Mouse (Mus musculus): ENCODE results near the gene Lrp6. TPM values are rescaled to one million over a fixed set of nuclear protein-coding genes. Genes with fewer than 3 reads are reported as not detected.

Lrp6 gene
- polyA plus RNA-seq, 1 experiment from 2014 or later = 37.5 TPM

GRCm38 (mm10) chr6:134509731-134510226 lies 57.0 kb downstream of the Lrp6 start:
- no peak overlapping the region for H3K9ac ChIP-seq
- H3K27ac ChIP-seq = peak overlapping the region; percentile 79
- peak overlapping the region; percentile 34 for H3K4me2 ChIP-seq
- H3K27me3 ChIP-seq = no peaks in the 10 kb centered on the region
- H3K4me3 ChIP-seq (replicated peaks) = peak overlapping the region; percentile 9; the same call in 1 of the 2 replicates
- WGBS = 28% methylated on average over 10 of the region's 10 CpGs
- H3K4me1 ChIP-seq = peaks cover 29% of the 10 kb centered on the region
- ATAC-seq (replicated peaks; ENCODE audit: low FRiP score) = peak; percentile 83
- no peaks in the 10 kb centered on the region for H3K9me3 ChIP-seq (replicated peaks)
- H3K36me3 ChIP-seq = peaks cover 34% of the 10 kb centered on the region

GRCm38 (mm10) chr6:134504866-134505265 lies 61.9 kb downstream of the Lrp6 start:
- ATAC-seq (replicated peaks; ENCODE audit: low FRiP score) = no peak
- H3K27ac ChIP-seq = no peak overlapping the region
- peaks cover 15% of the 10 kb centered on the region; the same call in 1 of the 2 replicates for H3K4me1 ChIP-seq
- H3K27me3 ChIP-seq = no peaks in the 10 kb centered on the region
- 24% methylated on average over 4 of the region's 4 CpGs for WGBS
- peaks cover 48% of the 10 kb centered on the region for H3K36me3 ChIP-seq
- H3K9ac ChIP-seq = no peak overlapping the region
- no peaks in the 10 kb centered on the region for H3K9me3 ChIP-seq (replicated peaks)
- H3K4me2 ChIP-seq = no peak overlapping the region
- H3K4me3 ChIP-seq (replicated peaks) = no peak overlapping the region

GRCm38 (mm10) chr6:134502335-134502734 lies 64.4 kb downstream of the Lrp6 start:
- Histone ChIP-seq H3K36me3 (peaks cover 57% of the 10 kb centered on the region), H3K4me2 (no peak overlapping the region), H3K27ac (peak overlapping the region; percentile 32; the same call in 1 of the 2 replicates), H3K4me1 (peaks cover 19% of the 10 kb centered on the region), H3K4me3 (replicated peaks) (no peak overlapping the region), H3K9me3 (replicated peaks) (no peaks in the 10 kb centered on the region), H3K27me3 (no peaks in the 10 kb centered on the region), H3K9ac (no peak overlapping the region)
- 59% methylated on average over 7 of the region's 7 CpGs for WGBS
- no peak for ATAC-seq (replicated peaks; ENCODE audit: low FRiP score)

DNA sequence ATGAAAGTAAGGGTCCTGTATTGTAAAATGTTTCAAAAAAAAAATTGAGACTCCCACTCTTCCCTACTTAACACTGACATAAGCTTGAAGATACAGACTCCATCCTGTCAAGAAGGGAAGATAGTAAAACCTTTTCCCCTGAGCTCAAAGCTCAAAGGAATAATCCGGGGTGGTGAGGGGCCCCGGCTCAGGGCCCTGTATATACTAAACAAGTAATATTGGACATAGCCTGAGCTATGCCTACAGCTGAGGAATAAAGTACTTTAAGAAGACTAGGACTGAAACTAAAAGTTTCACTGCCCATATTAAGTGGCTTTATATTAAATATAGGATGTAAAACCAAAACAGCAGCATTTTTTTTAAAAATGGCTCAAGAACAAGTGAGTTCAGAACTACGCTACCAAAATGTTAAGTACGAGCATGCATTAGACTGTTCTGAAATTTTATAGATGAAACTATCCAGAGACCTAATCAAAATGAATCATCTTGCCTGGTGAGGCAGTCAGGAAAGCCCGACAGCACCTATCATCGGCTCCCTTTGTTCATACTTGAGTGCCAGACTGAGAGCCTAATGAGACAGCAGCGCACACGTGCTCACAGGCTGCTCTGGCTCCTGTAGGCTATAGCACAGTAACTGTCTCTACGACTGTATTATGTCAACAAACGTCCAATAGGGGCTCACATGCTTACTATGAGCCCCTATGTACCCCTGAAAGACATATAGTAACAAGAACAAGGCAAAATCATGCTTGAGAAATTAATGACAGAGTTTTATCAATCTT lies 66.2 kb downstream of the Lrp6 start:
- Histone ChIP-seq H3K9me3 (replicated peaks) (no peaks in the 10 kb centered on the region), H3K27ac (no peak overlapping the region), H3K27me3 (no peaks in the 10 kb centered on the region), H3K4me2 (no peak overlapping the region), H3K4me3 (replicated peaks) (no peak overlapping the region), H3K36me3 (peaks cover 43% of the 10 kb centered on the region), H3K9ac (no peak overlapping the region), H3K4me1 (peaks cover 19% of the 10 kb centered on the region)
- no peak for ATAC-seq (replicated peaks; ENCODE audit: low FRiP score)
- WGBS = 71% methylated on average over 10 of the region's 10 CpGs

- ATAC-seq (replicated peaks; ENCODE audit: low FRiP score) = no peak
- Histone ChIP-seq H3K27me3 (no peaks in the 10 kb centered on the region), H3K4me1 (peaks cover 15% of the 10 kb centered on the region), H3K9me3 (replicated peaks) (no peaks in the 10 kb centered on the region), H3K4me3 (replicated peaks) (no peak overlapping the region), H3K4me2 (no peak overlapping the region), H3K36me3 (peaks cover 34% of the 10 kb centered on the region), H3K27ac (no peak overlapping the region), H3K9ac (no peak overlapping the region)
- WGBS = 60% methylated on average over 2 of the region's 2 CpGs
Measured at GRCm38 (mm10) chr6:134499089-134499488, 67.7 kb downstream of the Lrp6 start.

DNA sequence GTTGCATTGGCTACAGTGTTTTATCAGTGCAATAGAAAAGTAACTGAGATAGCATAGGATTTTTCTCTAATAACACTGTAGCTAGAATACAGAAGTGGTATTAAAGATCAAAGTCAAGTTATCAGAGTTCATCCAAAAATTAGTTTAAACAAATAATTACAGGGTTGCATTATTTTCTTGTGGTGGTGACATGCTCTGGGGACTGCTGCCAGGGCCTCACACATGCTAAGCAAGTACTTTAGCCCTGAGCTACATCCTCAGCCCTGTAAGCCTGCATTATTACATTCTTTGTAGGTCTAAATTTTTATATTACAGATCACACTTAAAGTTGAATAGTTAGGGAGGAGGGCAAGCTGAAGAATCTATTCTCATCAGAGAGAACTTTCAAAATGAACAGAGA lies 68.2 kb downstream of the Lrp6 start:
- Histone ChIP-seq H3K4me2 (no peak overlapping the region), H3K4me1 (peaks cover 15% of the 10 kb centered on the region), H3K9me3 (replicated peaks) (no peaks in the 10 kb centered on the region), H3K27me3 (no peaks in the 10 kb centered on the region), H3K9ac (no peak overlapping the region), H3K27ac (no peak overlapping the region), H3K36me3 (peaks cover 30% of the 10 kb centered on the region), H3K4me3 (replicated peaks) (no peak overlapping the region)
- no peak for ATAC-seq (replicated peaks; ENCODE audit: low FRiP score)

DNA sequence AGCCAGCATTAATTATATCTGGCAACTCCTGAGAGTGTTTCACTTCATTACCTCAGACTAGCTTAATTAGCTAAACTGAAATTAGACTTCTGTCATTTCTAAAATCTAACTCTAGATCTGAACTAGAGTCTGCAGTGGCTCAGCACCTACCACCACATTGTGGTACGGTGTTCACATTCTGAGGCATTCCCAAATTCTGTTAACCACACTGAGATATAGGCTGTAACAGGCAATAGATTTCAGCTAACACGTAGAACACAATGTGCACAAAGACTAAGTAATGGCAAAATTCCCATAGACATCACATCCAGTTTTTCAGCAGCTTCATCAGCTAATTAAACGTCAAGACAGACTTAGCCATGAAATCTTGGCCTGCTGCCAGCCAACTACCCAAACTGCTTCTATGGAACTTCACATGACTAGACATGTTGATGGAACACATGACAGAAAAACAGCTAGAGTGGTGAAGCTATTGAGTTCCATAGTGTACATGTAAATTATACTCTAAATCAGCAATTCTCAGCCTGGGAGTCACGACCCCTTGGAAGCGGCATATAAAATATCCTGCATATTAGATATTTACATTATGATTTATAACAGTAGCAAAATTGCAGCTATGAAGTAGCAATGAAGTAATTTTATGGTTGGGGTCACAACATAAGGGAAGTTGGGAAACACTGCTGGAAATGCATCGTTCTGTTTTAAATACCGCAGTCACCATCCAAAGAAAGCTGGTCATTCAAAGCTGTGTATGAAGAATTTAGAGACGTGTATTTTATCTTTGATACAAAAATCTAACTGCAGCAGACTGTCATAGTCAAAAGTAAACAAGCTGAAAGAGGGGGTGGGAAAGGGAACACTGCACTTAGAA lies 71.7 kb downstream of the Lrp6 start:
- no peak overlapping the region for H3K9ac ChIP-seq
- WGBS = 69% methylated on average over 8 of the region's 8 CpGs
- H3K4me1 ChIP-seq = peaks cover 7% of the 10 kb centered on the region; the same call in 1 of the 2 replicates
- H3K4me2 ChIP-seq = no peak overlapping the region
- H3K27ac ChIP-seq = no peak overlapping the region
- no peaks in the 10 kb centered on the region for H3K27me3 ChIP-seq
- ATAC-seq (replicated peaks; ENCODE audit: low FRiP score) = 0 out of 2 replicates have a peak, but pooled peaks have one; percentile 25
- H3K4me3 ChIP-seq (replicated peaks) = no peak overlapping the region
- peaks cover 22% of the 10 kb centered on the region for H3K36me3 ChIP-seq
- no peaks in the 10 kb centered on the region for H3K9me3 ChIP-seq (replicated peaks)

DNA sequence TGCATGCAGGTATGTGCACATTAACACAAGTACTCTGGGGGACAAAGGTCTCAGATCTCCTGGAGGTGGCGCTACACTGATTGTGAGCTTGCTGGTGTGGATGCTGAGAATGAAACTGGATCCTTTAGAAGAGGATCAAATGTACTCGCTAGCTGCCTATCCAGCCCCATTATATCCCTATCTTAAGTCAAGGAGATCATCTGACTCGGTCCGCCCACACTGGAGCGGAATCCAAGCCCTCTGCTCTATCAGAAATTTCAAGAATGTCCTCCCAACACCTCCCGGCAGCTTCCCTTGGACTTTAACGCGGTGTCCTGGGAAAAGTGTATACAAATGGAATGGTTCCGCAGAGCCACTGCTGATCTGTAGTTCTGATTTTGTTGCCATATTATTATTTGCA lies 77.1 kb downstream of the Lrp6 start:
- peak; percentile 40; the same call in 1 of the 2 replicates for ATAC-seq (replicated peaks; ENCODE audit: low FRiP score)
- Histone ChIP-seq H3K9ac (no peak overlapping the region), H3K4me2 (no peak overlapping the region), H3K4me1 (no peaks in the 10 kb centered on the region), H3K27me3 (no peaks in the 10 kb centered on the region), H3K9me3 (replicated peaks) (no peaks in the 10 kb centered on the region), H3K4me3 (replicated peaks) (no peak overlapping the region), H3K36me3 (peaks cover 38% of the 10 kb centered on the region), H3K27ac (no peak overlapping the region)
- WGBS = 71% methylated on average over 9 of the region's 9 CpGs

- Histone ChIP-seq H3K9ac (no peak overlapping the region), H3K4me3 (replicated peaks) (no peak overlapping the region), H3K9me3 (replicated peaks) (no peaks in the 10 kb centered on the region), H3K36me3 (peaks cover 43% of the 10 kb centered on the region), H3K27me3 (no peaks in the 10 kb centered on the region), H3K27ac (no peak overlapping the region), H3K4me2 (no peak overlapping the region), H3K4me1 (no peaks in the 10 kb centered on the region)
- ATAC-seq (replicated peaks; ENCODE audit: low FRiP score) = no peak
- 95% methylated on average over 4 of the region's 4 CpGs for WGBS
Measured at GRCm38 (mm10) chr6:134489130-134489529, 77.6 kb downstream of the Lrp6 start.

GRCm38 (mm10) chr6:134486318-134486717 lies 80.4 kb downstream of the Lrp6 start:
- H3K4me1 ChIP-seq = no peaks in the 10 kb centered on the region
- no peak overlapping the region for H3K9ac ChIP-seq
- H3K4me3 ChIP-seq (replicated peaks) = no peak overlapping the region
- no peak overlapping the region for H3K27ac ChIP-seq
- 89% methylated on average over 9 of the region's 9 CpGs for WGBS
- H3K27me3 ChIP-seq = no peaks in the 10 kb centered on the region
- ATAC-seq (replicated peaks; ENCODE audit: low FRiP score) = no peak
- H3K36me3 ChIP-seq = peaks cover 56% of the 10 kb centered on the region
- H3K4me2 ChIP-seq = no peak overlapping the region
- H3K9me3 ChIP-seq (replicated peaks) = no peaks in the 10 kb centered on the region

DNA sequence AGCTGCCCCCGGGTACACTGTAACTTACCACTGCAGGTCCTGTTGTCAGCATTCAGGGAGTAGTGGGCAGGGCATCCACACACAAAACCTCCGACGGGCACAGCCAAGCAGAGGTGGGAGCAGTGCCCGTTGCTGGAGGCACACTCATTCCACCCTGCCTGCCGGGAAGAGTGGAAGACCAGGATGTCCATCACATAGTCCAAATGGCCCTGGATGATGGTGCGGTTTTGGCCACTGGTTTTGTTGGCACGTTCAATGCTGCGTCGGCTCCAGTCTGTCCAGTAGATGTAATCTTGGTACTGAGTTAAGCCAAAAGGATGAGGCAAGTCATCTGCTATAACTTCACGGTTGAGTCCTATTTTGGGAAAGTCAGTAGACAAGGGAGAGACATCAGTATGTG lies 87.3 kb downstream of the Lrp6 start:
- no peak overlapping the region for H3K4me2 ChIP-seq
- H3K4me3 ChIP-seq (replicated peaks) = no peak overlapping the region
- no peaks in the 10 kb centered on the region for H3K9me3 ChIP-seq (replicated peaks)
- H3K36me3 ChIP-seq = peaks cover 72% of the 10 kb centered on the region
- ATAC-seq (replicated peaks; ENCODE audit: low FRiP score) = no peak
- no peak overlapping the region for H3K9ac ChIP-seq
- 0 out of 2 replicates have a peak, but pooled peaks cover 3% of the 10 kb centered on the region for H3K4me1 ChIP-seq
- 91% methylated on average over 10 of the region's 10 CpGs for WGBS
- no peak overlapping the region for H3K27ac ChIP-seq
- no peaks in the 10 kb centered on the region for H3K27me3 ChIP-seq

- Histone ChIP-seq H3K9ac (no peak overlapping the region), H3K36me3 (peaks cover 60% of the 10 kb centered on the region), H3K9me3 (replicated peaks) (no peaks in the 10 kb centered on the region), H3K4me3 (replicated peaks) (no peak overlapping the region), H3K27ac (no peak overlapping the region), H3K4me1 (peaks cover 7% of the 10 kb centered on the region; the same call in 1 of the 2 replicates), H3K4me2 (no peak overlapping the region), H3K27me3 (no peaks in the 10 kb centered on the region)
- no peak for ATAC-seq (replicated peaks; ENCODE audit: low FRiP score)
- 84% methylated on average over 7 of the region's 7 CpGs for WGBS
Measured at GRCm38 (mm10) chr6:134473143-134473561, 93.6 kb downstream of the Lrp6 start.

All from kidney, embryonic 15.5 days (tissue).